Mouse (Mus musculus) right cerebral cortex, postnatal 4 days (tissue): ENCODE measurements around the gene Ski.

Source experiments
- DNase-seq: peaks from one replicate; pipeline ENCODE4 v3.0.0-alpha.2; 2022

The Ski gene

GRCm38 (mm10) chr4:155126602-155127372, 95.6 kb downstream of the Ski start:
- no peak for DNase-seq

GRCm38 (mm10) chr4:155126194-155126593, 96.2 kb downstream of the Ski start:
- no peak for DNase-seq

GRCm38 (mm10) chr4:155125310-155125709, 97.1 kb downstream of the Ski start:
- DNase-seq: no peak

- no peak for DNase-seq
These were observed 98.4 kb downstream of the Ski start for GRCm38 (mm10) chr4:155123868-155124534.

GRCm38 (mm10) chr4:155122444-155123040, 99.8 kb downstream of the Ski start:
- DNase-seq: peak; percentile 95

- no peak for DNase-seq
These were observed 100.4 kb downstream of the Ski start for GRCm38 (mm10) chr4:155121915-155122443.

- no peak for DNase-seq
These were observed 101.2 kb downstream of the Ski start for GRCm38 (mm10) chr4:155121222-155121621.

GRCm38 (mm10) chr4:155120583-155120982, 101.8 kb downstream of the Ski start:
- DNase-seq: no peak

- no peak for DNase-seq
These were observed 102.4 kb downstream of the Ski start for GRCm38 (mm10) chr4:155120038-155120437.

- no peak for DNase-seq
These were observed 104.1 kb downstream of the Ski start for GRCm38 (mm10) chr4:155118278-155118677.

GRCm38 (mm10) chr4:155117396-155117978, 104.9 kb downstream of the Ski start:
- DNase-seq: no peak

- DNase-seq: no peak
These were observed 105.8 kb downstream of the Ski start for GRCm38 (mm10) chr4:155116607-155117006.

- no peak for DNase-seq
These were observed 108.5 kb downstream of the Ski start for GRCm38 (mm10) chr4:155113766-155114410.

- DNase-seq: no peak
These were observed 112.9 kb downstream of the Ski start for GRCm38 (mm10) chr4:155109471-155109870.

- DNase-seq: no peak
These were observed 114.5 kb downstream of the Ski start for GRCm38 (mm10) chr4:155107886-155108285.
